Mouse (Mus musculus) frontal cortex, postnatal 14 days (tissue): ENCODE measurements around the gene Ube2g2.

Experiments
- DNase-seq, 2 experiments: peaks; one replicate each; pipeline ENCODE4 v3.0.0; 2022; ENCODE audit warnings: low spot score in 2 of 2

Gene Ube2g2

GRCm38 (mm10) chr10:77622055-77622988 is at the start of gene Ube2g2:
Gene Ube2g2, plus strand, starts transcription at chr10:77622275.
- DNase-seq: peak; percentile 79 to 89

DNA sequence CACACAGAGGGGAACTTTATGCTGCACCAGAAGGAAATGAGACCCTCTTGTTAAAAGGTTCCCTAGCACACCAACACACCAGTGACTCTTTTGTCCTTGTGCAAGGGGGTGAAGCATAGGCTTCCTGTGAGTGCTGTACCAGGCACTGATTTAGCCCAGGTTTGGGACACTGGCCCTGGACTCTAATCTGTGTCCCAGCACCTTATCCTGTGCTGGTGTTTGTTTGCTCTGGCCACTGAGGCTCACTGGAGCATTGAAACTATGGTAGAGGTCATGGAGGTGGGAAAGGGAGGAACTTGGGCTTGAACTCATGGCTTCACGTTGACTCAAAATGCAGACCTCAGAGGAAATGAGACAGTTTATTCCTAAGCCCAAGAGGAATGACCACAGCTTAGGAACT is 48.9 kb upstream of the Ube2g2 start:
- DNase-seq: no peak

- DNase-seq: no peak
Measured at GRCm38 (mm10) chr10:77580027-77580920, 41.8 kb upstream of the Ube2g2 start.

GRCm38 (mm10) chr10:77581023-77581407 is 41.1 kb upstream of the Ube2g2 start:
- DNase-seq: no peak

GRCm38 (mm10) chr10:77581408-77582284 is 40.4 kb upstream of the Ube2g2 start, which contains the start of gene Pttg1ip:
Gene Pttg1ip, plus strand, starts transcription at chr10:77581720.
- DNase-seq: peak; percentile 89 to 91

DNA sequence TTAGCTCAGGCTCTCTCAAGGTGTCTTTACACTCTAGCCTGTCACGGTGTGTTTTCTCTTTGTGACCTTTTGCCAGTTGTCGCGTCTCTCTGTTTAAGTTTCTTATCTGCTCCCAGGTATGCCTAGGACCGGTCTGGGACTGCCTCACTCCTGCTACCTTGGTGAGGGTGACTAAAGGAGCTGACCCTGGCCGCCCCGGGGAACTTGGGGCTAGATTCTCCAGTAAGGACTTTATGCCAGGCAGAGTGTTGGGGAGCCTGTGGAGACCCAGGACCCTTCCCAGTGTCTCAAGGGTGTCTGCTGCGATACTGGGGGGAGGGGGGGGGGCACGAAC is 39.8 kb upstream of the Ube2g2 start:
- no peak for DNase-seq

GRCm38 (mm10) chr10:77583795-77584422 is 38.2 kb upstream of the Ube2g2 start:
- DNase-seq: no peak

DNA sequence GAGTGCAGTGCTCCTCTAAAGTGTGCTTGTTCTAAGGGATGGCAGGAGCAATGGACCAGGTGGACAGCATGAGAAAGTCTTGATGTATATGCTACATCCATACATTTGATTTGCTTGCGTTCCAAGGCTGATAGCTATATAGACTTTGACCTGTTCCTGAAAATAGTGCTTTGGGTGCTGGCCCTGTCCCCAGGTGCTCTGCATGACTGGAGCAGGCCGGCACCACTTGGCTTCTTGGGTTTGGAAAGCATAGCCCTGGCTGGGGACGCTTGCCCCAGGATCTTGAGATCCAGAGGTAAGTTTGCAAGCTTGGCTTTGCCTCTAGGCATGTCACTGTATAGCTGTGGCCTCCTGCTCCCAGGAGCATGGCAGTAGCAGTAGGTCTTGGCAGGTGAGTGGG is 35.4 kb upstream of the Ube2g2 start:
- DNase-seq: no peak

GRCm38 (mm10) chr10:77587091-77587775 is 34.8 kb upstream of the Ube2g2 start:
- no peak for DNase-seq

GRCm38 (mm10) chr10:77588036-77588435 is 34.0 kb upstream of the Ube2g2 start:
- DNase-seq: no peak

GRCm38 (mm10) chr10:77589117-77589516 is 33.0 kb upstream of the Ube2g2 start:
- DNase-seq: no peak

GRCm38 (mm10) chr10:77589749-77590148 is 32.3 kb upstream of the Ube2g2 start:
- no peak for DNase-seq

- DNase-seq: no peak
Measured at GRCm38 (mm10) chr10:77590812-77591211, 31.3 kb upstream of the Ube2g2 start.

DNA sequence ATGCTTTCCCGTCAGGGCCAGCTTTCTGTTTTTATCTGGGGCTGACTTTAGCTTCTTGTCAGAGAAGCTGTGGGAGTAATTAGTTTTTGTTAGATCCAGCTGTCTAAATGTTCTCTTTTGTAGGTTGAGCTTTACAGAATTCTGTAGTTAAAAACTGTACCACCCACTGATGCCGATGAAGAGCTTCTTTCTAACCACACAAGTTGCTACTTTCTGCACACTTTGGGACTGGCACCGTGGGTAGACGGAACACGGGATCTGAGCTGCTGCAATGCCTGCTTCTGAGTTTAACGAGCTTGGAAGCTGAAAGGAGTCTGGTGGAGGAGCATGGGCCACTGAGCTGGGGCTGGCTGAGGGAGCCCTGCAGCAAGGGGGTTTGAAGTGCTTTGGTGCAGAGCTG is 30.5 kb upstream of the Ube2g2 start:
- DNase-seq: peak; percentile 54 to 70

DNA sequence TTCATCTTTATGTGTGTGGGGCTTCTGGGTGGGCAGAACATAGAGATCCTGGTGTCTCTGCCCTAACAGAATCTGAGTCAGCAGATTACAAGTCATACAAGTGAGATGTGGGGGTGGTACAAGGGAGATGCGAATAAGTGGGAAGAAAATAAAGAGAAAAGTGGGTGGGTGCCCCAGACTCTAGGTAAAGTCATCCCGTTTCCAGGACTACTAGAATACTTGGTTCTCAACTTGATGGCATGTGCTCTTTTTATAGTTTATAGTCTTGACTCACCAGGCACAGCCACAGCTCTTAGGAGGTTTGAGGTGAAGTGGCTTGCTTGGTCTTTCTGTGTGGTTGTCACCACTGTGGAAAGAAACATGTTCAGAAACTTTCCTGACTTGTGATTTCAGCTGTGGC is 26.0 kb upstream of the Ube2g2 start:
- no peak for DNase-seq

- DNase-seq: no peak
Measured at GRCm38 (mm10) chr10:77603021-77603420, 19.1 kb upstream of the Ube2g2 start.

GRCm38 (mm10) chr10:77604111-77604510 is 18.0 kb upstream of the Ube2g2 start:
- DNase-seq: no peak

- no peak for DNase-seq
Measured at GRCm38 (mm10) chr10:77604958-77605357, 17.1 kb upstream of the Ube2g2 start.

DNA sequence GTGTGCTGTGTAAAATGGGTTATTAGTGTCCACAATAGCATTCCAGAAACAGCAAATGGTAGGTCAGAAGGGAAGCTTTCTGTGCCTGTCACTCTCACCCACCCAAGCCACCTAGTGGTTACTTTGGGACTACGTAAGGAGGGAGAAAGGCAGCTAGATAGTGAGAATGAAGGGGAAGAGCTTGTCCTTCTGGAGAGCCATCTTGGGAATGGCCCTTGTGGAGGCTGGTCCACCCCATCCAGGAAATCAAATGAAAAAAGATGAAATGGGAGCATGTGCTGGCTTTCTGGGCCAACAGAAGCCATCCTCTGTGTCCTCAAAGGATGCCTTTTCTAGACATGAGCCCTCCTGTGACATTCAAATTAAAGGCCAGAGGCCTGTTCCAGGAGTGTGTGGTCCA is 16.7 kb upstream of the Ube2g2 start:
- DNase-seq: no peak
